Mouse (Mus musculus) liver, embryonic 13.5 days (tissue): ENCODE data around the gene Plch2. TPM values are rescaled to one million over a fixed set of nuclear protein-coding genes. Genes with fewer than 3 reads are reported as not detected.
A peak's percentile ranks its signal among the peaks of the same experiment; 100 is the strongest.

ENCODE experiments used
- ATAC-seq: fragments of 200-750 bp; cut with Nextera tagmentation; 2 replicates; pipeline ENCODE4 v1.8.0; 2017; ENCODE audit warnings: low read depth, mild to moderate bottlenecking, moderate number of reproducible peaks, moderate library complexity
- DNase-seq: peaks from one replicate; pipeline ENCODE4 v3.0.0; 2022
- H3K27ac ChIP-seq: fragments of 300-500 bp; sonication (generic); 2 replicates; pipeline ENCODE4 v1.5.1; 2015; ENCODE audit warnings: moderate library complexity, mild to moderate bottlenecking, inconsistent platforms
- H3K27me3 ChIP-seq: fragments of 300-500 bp; sonication (generic); 2 replicates; pipeline ENCODE4 v1.6.1; 2015; ENCODE audit warnings: mild to moderate bottlenecking, inconsistent platforms
- H3K36me3 ChIP-seq: fragments of 300-500 bp; sonication (generic); 2 replicates; pipeline ENCODE4 v1.6.1; 2015; ENCODE audit warnings: mild to moderate bottlenecking, inconsistent platforms
- H3K4me1 ChIP-seq: fragments of 300-500 bp; sonication (generic); replicated peaks from 2 replicates; pipeline ENCODE4 v1.6.1; 2015; ENCODE audit warnings: inconsistent platforms
- H3K4me2 ChIP-seq: fragments of 300-500 bp; sonication (generic); 2 replicates; pipeline ENCODE4 v1.6.1; 2015; ENCODE audit warnings: inconsistent platforms, mild to moderate bottlenecking, moderate library complexity
- H3K4me3 ChIP-seq: fragments of 300-500 bp; sonication (generic); replicated peaks from 2 replicates; pipeline ENCODE4 v1.5.1; 2015; ENCODE audit warnings: mild to moderate bottlenecking, inconsistent platforms
- H3K9ac ChIP-seq: fragments of 300-500 bp; sonication (generic); 2 replicates; pipeline ENCODE4 v1.6.1; 2015; ENCODE audit warnings: mild to moderate bottlenecking, inconsistent platforms
- H3K9me3 ChIP-seq: fragments of 300-500 bp; sonication (generic); replicated peaks from 2 replicates; pipeline ENCODE4 v1.6.1; 2016; ENCODE audit warnings: inconsistent platforms
- WGBS: fragments of 180-500 bp; shearing (Covaris S2); methylation state at CpG from one replicate; pipeline ENCODE4 v1.1.7; 2015; ENCODE audit not compliant: insufficient replicate concordance; 5-methylcytosine and 5-hydroxymethylcytosine counted together
- polyA plus RNA-seq: library from polyadenylated mRNA; unstranded; fragments of >200 nt; fragmentation: Nextera tagmentation; extraction: Ambion mirVana; gene quantifications from 2 replicates; pipeline ENCODE4 v1.2.1, GENCODE M21; 2015

Plch2 gene
- polyA plus RNA-seq, 1 experiment from 2014 or later = 0.08 TPM

GRCm38 (mm10) chr4:155009216-155009615 lies 47.4 kb downstream of the Plch2 start:
- Histone ChIP-seq H3K9ac (no peak overlapping the region), H3K27me3 (0 out of 2 replicates have a peak, but pooled peaks cover 9% of the 10 kb centered on the region), H3K36me3 (no peaks in the 10 kb centered on the region), H3K27ac (no peak overlapping the region), H3K4me3 (no peak overlapping the region), H3K9me3 (no peaks in the 10 kb centered on the region), H3K4me2 (no peak overlapping the region), H3K4me1 (no peaks in the 10 kb centered on the region)
- no peak for DNase-seq
- 53% methylated on average over 3 of the region's 3 CpGs for WGBS
- no peak for ATAC-seq

GRCm38 (mm10) chr4:155008075-155008474 lies 48.5 kb downstream of the Plch2 start:
- H3K4me1 ChIP-seq = no peaks in the 10 kb centered on the region
- H3K4me3 ChIP-seq = no peak overlapping the region
- no peak overlapping the region for H3K9ac ChIP-seq
- no peak overlapping the region for H3K4me2 ChIP-seq
- no peaks in the 10 kb centered on the region for H3K36me3 ChIP-seq
- H3K27me3 ChIP-seq = 0 out of 2 replicates have a peak, but pooled peaks cover 3% of the 10 kb centered on the region
- no peak overlapping the region for H3K27ac ChIP-seq
- no peaks in the 10 kb centered on the region for H3K9me3 ChIP-seq
- DNase-seq = no peak
- no peak for ATAC-seq

GRCm38 (mm10) chr4:155007641-155008040 lies 48.9 kb downstream of the Plch2 start:
- no peak overlapping the region for H3K9ac ChIP-seq
- no peaks in the 10 kb centered on the region for H3K4me1 ChIP-seq
- ATAC-seq (no peak), DNase-seq (no peak)
- no peak overlapping the region for H3K4me3 ChIP-seq
- WGBS = 75% methylated on average over 3 of the region's 3 CpGs
- 0 out of 2 replicates have a peak, but pooled peaks cover 3% of the 10 kb centered on the region for H3K27me3 ChIP-seq
- H3K4me2 ChIP-seq = no peak overlapping the region
- H3K27ac ChIP-seq = no peak overlapping the region
- no peaks in the 10 kb centered on the region for H3K36me3 ChIP-seq
- H3K9me3 ChIP-seq = no peaks in the 10 kb centered on the region

GRCm38 (mm10) chr4:155006296-155006695 lies 50.3 kb downstream of the Plch2 start:
- ATAC-seq = no peak
- DNase-seq = no peak
- H3K36me3 ChIP-seq = no peaks in the 10 kb centered on the region
- no peak overlapping the region for H3K4me3 ChIP-seq
- no peaks in the 10 kb centered on the region for H3K9me3 ChIP-seq
- H3K9ac ChIP-seq = no peak overlapping the region
- no peak overlapping the region for H3K27ac ChIP-seq
- 0 out of 2 replicates have a peak, but pooled peaks cover 3% of the 10 kb centered on the region for H3K27me3 ChIP-seq
- no peak overlapping the region for H3K4me2 ChIP-seq
- 56% methylated on average over 10 of the region's 10 CpGs for WGBS
- H3K4me1 ChIP-seq = no peaks in the 10 kb centered on the region

- Histone ChIP-seq H3K4me2 (no peak overlapping the region), H3K27me3 (no peaks in the 10 kb centered on the region), H3K9ac (no peak overlapping the region), H3K9me3 (no peaks in the 10 kb centered on the region), H3K4me3 (no peak overlapping the region), H3K27ac (no peak overlapping the region), H3K36me3 (no peaks in the 10 kb centered on the region), H3K4me1 (no peaks in the 10 kb centered on the region)
- no peak for DNase-seq
- ATAC-seq = no peak
- 71% methylated on average over 3 of the region's 3 CpGs for WGBS
Observed at GRCm38 (mm10) chr4:155005278-155005677, 51.3 kb downstream of the Plch2 start.

- Histone ChIP-seq H3K9ac (no peak overlapping the region), H3K4me1 (no peaks in the 10 kb centered on the region), H3K27ac (no peak overlapping the region), H3K27me3 (no peaks in the 10 kb centered on the region), H3K36me3 (no peaks in the 10 kb centered on the region), H3K9me3 (no peaks in the 10 kb centered on the region), H3K4me2 (no peak overlapping the region), H3K4me3 (no peak overlapping the region)
- WGBS = 34% methylated on average over 5 of the region's 5 CpGs
- no peak for ATAC-seq
- no peak for DNase-seq
Observed at GRCm38 (mm10) chr4:154999379-154999778, 57.2 kb downstream of the Plch2 start.

GRCm38 (mm10) chr4:154996572-154997154 lies 59.9 kb downstream of the Plch2 start:
- Histone ChIP-seq H3K27ac (no peak overlapping the region), H3K4me2 (no peak overlapping the region), H3K4me3 (no peak overlapping the region), H3K36me3 (no peaks in the 10 kb centered on the region), H3K27me3 (no peaks in the 10 kb centered on the region), H3K4me1 (no peaks in the 10 kb centered on the region), H3K9me3 (no peaks in the 10 kb centered on the region), H3K9ac (no peak overlapping the region)
- ATAC-seq = no peak
- WGBS = 42% methylated on average over 8 of the region's 8 CpGs
- DNase-seq = no peak

GRCm38 (mm10) chr4:154994876-154995275 lies 61.7 kb downstream of the Plch2 start:
- Histone ChIP-seq H3K27me3 (0 out of 2 replicates have a peak, but pooled peaks cover under 1% of the 10 kb centered on the region), H3K27ac (no peak overlapping the region), H3K4me2 (no peak overlapping the region), H3K36me3 (no peaks in the 10 kb centered on the region), H3K9ac (no peak overlapping the region), H3K9me3 (no peaks in the 10 kb centered on the region), H3K4me1 (no peaks in the 10 kb centered on the region), H3K4me3 (no peak overlapping the region)
- no peak for DNase-seq
- no peak for ATAC-seq
- WGBS = 52% methylated on average over 4 of the region's 4 CpGs

GRCm38 (mm10) chr4:154986750-154987149 lies 69.8 kb downstream of the Plch2 start:
- Histone ChIP-seq H3K4me2 (no peak overlapping the region), H3K4me1 (peaks cover 31% of the 10 kb centered on the region), H3K27ac (no peak overlapping the region), H3K4me3 (no peak overlapping the region), H3K9me3 (no peaks in the 10 kb centered on the region), H3K27me3 (0 out of 2 replicates have a peak, but pooled peaks cover 15% of the 10 kb centered on the region), H3K9ac (no peak overlapping the region), H3K36me3 (0 out of 2 replicates have a peak, but pooled peaks cover 3% of the 10 kb centered on the region)
- 69% methylated on average over 15 of the region's 15 CpGs for WGBS
- ATAC-seq = no peak
- no peak for DNase-seq

GRCm38 (mm10) chr4:154986096-154986495 lies 70.5 kb downstream of the Plch2 start:
- Histone ChIP-seq H3K9me3 (no peaks in the 10 kb centered on the region), H3K9ac (no peak overlapping the region), H3K27ac (no peak overlapping the region), H3K36me3 (peaks cover 8% of the 10 kb centered on the region), H3K4me2 (0 out of 2 replicates have a peak overlapping the region, but pooled peaks have one; percentile 17), H3K4me3 (no peak overlapping the region), H3K4me1 (peaks cover 37% of the 10 kb centered on the region), H3K27me3 (0 out of 2 replicates have a peak, but pooled peaks cover 15% of the 10 kb centered on the region)
- WGBS = 25% methylated on average over 17 of the region's 17 CpGs
- DNase-seq = peak; percentile 62
- ATAC-seq = no peak

- no peak for DNase-seq
- Histone ChIP-seq H3K9ac (no peak overlapping the region), H3K4me2 (no peak overlapping the region), H3K27me3 (0 out of 2 replicates have a peak, but pooled peaks cover 15% of the 10 kb centered on the region), H3K9me3 (no peaks in the 10 kb centered on the region), H3K36me3 (peaks cover 17% of the 10 kb centered on the region), H3K27ac (no peak overlapping the region), H3K4me3 (no peak overlapping the region), H3K4me1 (peaks cover 37% of the 10 kb centered on the region)
- no peak for ATAC-seq
- 69% methylated on average over 5 of the region's 5 CpGs for WGBS
Observed at GRCm38 (mm10) chr4:154985151-154985777, 71.3 kb downstream of the Plch2 start.

- peaks cover 37% of the 10 kb centered on the region for H3K4me1 ChIP-seq
- H3K4me3 ChIP-seq = no peak overlapping the region
- no peak overlapping the region for H3K27ac ChIP-seq
- ATAC-seq (no peak), DNase-seq (no peak)
- H3K27me3 ChIP-seq = 0 out of 2 replicates have a peak, but pooled peaks cover 9% of the 10 kb centered on the region
- H3K9ac ChIP-seq = no peak overlapping the region
- H3K36me3 ChIP-seq = peaks cover 32% of the 10 kb centered on the region
- no peak overlapping the region for H3K4me2 ChIP-seq
- WGBS = 45% methylated on average over 24 of the region's 24 CpGs
- no peaks in the 10 kb centered on the region for H3K9me3 ChIP-seq
Observed at GRCm38 (mm10) chr4:154983767-154984166, 72.8 kb downstream of the Plch2 start.
